Comparison of ENCODE assay signal across 16 mouse cellular contexts in the genomic region with DNA sequence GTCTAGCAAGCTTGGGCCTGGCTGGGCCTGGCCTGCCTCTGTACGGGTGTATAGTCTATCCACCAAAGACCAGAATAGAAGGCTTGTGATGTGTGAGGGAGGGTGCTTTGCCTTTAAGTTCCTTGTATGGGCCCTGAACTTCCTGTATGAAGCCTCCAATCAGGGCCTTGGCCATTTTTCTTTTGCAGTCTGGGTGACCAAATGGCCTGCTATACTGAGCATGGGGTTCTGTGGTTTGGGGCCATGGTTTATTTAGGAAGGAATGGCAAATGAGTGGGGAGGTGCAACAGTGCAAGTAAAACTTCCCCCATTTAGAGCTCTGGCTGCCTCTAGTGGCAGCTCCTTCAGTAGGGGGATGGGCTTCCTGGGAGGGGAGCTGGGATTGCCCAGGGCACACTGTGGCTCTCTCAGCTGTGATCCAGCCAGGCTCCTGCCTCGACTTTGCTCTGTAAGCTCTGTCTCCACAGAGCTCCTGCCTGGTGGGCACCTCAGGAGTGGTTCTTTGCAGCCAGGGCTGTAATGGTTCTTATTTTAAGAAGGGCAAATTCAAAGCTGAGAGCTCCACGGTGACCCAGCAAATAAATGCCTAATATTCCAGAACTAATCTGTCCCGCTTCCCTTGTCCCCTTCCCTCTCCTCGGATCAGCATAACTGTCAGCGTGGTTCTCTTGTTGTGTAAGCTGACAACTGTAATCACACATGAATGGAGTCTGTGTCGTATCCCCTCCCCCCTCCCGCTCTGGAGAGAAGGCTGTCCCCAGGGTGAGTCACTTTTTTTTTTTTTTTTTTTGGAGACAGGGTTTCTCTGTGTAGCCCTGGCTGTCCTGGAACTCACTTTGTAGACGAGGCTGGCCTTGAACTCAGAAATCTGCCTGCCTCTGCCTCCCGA. TPM values are rescaled to one million over a fixed set of nuclear protein-coding genes. Genes with fewer than 3 reads are reported as not detected.
DNase-seq lines count a peak whose midpoint lies in the region; ATAC-seq and TF ChIP-seq lines count a peak whose summit lies in the region.
"Had no signal": no experiment of that assay in that cellular context is flagged by ENCODE, and none has a peak within 500 bp of the region (broad histone marks: within the 10 kb centered on the region; RNA-seq: fewer than 3 reads in every experiment).

No protein-coding gene starts in this region.

- H3K4me3 ChIP-seq in hindbrain, postnatal 0 days (ENCODE audit: low read length) = no peak overlapping the region
- H3K4me3 ChIP-seq in hindbrain, embryonic 13.5 days = no peak overlapping the region
- no peak overlapping the region for H3K4me3 ChIP-seq in midbrain, embryonic 13.5 days (replicated peaks)
- H3K4me3 ChIP-seq in midbrain, embryonic 11.5 days (ENCODE audit: low read depth, low read length) = no peak overlapping the region
- H3K4me3 ChIP-seq in limb, embryonic 13.5 days = no peak overlapping the region
- H3K4me3 ChIP-seq: heart, embryonic 10.5 days; kidney, embryonic 15.5 days; liver, embryonic 12.5 days; neural tube, embryonic 15.5 days had no signal

- DNase-seq in hindbrain, postnatal 0 days (ENCODE audit: low spot score) = no peak
- no peak for DNase-seq in midbrain, embryonic 11.5 days (ENCODE audit: low spot score, missing footprints)
- DNase-seq in right cerebral cortex, postnatal 14 days = no peak
- DNase-seq in spleen, adult 18-20 months = no peak
- DNase-seq: adrenal gland, postnatal 14 days; heart, postnatal 14 days; right cerebral cortex, adult 18-20 months had no signal

- peak; percentile 30; the same call in 1 of the 2 replicates for TF ChIP-seq CTCF in hindbrain, postnatal 0 days (IDR thresholded peaks at IDR 0.05; ENCODE audit: low read depth)

- H3K4me1 ChIP-seq in hindbrain, postnatal 0 days (ENCODE audit: insufficient read depth, low read length) = no peaks in the 10 kb centered on the region
- H3K4me1 ChIP-seq in hindbrain, embryonic 13.5 days (replicated peaks) = peaks cover 18% of the 10 kb centered on the region
- H3K4me1 ChIP-seq in midbrain, embryonic 13.5 days (replicated peaks) = peaks cover 33% of the 10 kb centered on the region
- peaks cover 17% of the 10 kb centered on the region for H3K4me1 ChIP-seq in midbrain, embryonic 11.5 days (ENCODE audit: control insufficient read depth, insufficient read depth, low read length)
- peaks cover 26% of the 10 kb centered on the region for H3K4me1 ChIP-seq in limb, embryonic 13.5 days
- H3K4me1 ChIP-seq: liver, embryonic 12.5 days had no signal

- H3K9me3 ChIP-seq in hindbrain, postnatal 0 days (ENCODE audit: low read length) = no peaks in the 10 kb centered on the region
- H3K9me3 ChIP-seq in hindbrain, embryonic 13.5 days = no peaks in the 10 kb centered on the region
- no peaks in the 10 kb centered on the region for H3K9me3 ChIP-seq in midbrain, embryonic 13.5 days
- no peaks in the 10 kb centered on the region for H3K9me3 ChIP-seq in midbrain, embryonic 11.5 days (ENCODE audit: control insufficient read depth, low read length)
- H3K9me3 ChIP-seq in limb, embryonic 13.5 days = no peaks in the 10 kb centered on the region
- H3K9me3 ChIP-seq: heart, embryonic 10.5 days; kidney, embryonic 15.5 days; liver, embryonic 12.5 days; neural tube, embryonic 15.5 days had no signal

- H3K4me2 ChIP-seq in hindbrain, postnatal 0 days (ENCODE audit: low read depth, low read length) = no peak overlapping the region
- H3K4me2 ChIP-seq in hindbrain, embryonic 13.5 days = no peak overlapping the region
- H3K4me2 ChIP-seq in midbrain, embryonic 13.5 days (replicated peaks) = no peak overlapping the region
- no peak overlapping the region for H3K4me2 ChIP-seq in midbrain, embryonic 11.5 days
- H3K4me2 ChIP-seq in limb, embryonic 13.5 days (replicated peaks) = no peak overlapping the region
- H3K4me2 ChIP-seq: kidney, embryonic 15.5 days; liver, embryonic 12.5 days; neural tube, embryonic 15.5 days had no signal

- H3K9ac ChIP-seq in hindbrain, postnatal 0 days (replicated peaks; ENCODE audit: low read length) = no peak overlapping the region
- no peak overlapping the region for H3K9ac ChIP-seq in hindbrain, embryonic 13.5 days
- no peak overlapping the region for H3K9ac ChIP-seq in midbrain, embryonic 13.5 days (replicated peaks)
- H3K9ac ChIP-seq in midbrain, embryonic 11.5 days (ENCODE audit: low read length) = no peak overlapping the region
- H3K9ac ChIP-seq in limb, embryonic 13.5 days = no peak overlapping the region
- H3K9ac ChIP-seq: kidney, embryonic 15.5 days; liver, embryonic 12.5 days; neural tube, embryonic 15.5 days had no signal

- ATAC-seq in hindbrain, postnatal 0 days = no peak
- ATAC-seq in hindbrain, embryonic 13.5 days (ENCODE audit: low FRiP score) = no peak
- ATAC-seq in midbrain, embryonic 13.5 days = peak; percentile 46; the same call in 1 of the 2 replicates
- ATAC-seq in midbrain, embryonic 11.5 days (ENCODE audit: low FRiP score) = no peak
- peak; percentile 25; the same call in 1 of the 2 replicates for ATAC-seq in limb, embryonic 13.5 days (ENCODE audit: low FRiP score, low read depth)
- ATAC-seq in erythroid progenitor cell, adult 5-6 weeks (replicated peaks; ENCODE audit: low FRiP score, poor library complexity, severe bottlenecking) = no peak
- ATAC-seq: liver, embryonic 12.5 days had no signal

- H3K27me3 ChIP-seq in hindbrain, postnatal 0 days (ENCODE audit: insufficient read depth, low read length) = no peaks in the 10 kb centered on the region
- no peaks in the 10 kb centered on the region for H3K27me3 ChIP-seq in hindbrain, embryonic 13.5 days
- peaks cover 15% of the 10 kb centered on the region; the same call in 1 of the 2 replicates for H3K27me3 ChIP-seq in midbrain, embryonic 13.5 days
- peaks cover 5% of the 10 kb centered on the region for H3K27me3 ChIP-seq in midbrain, embryonic 11.5 days (ENCODE audit: control insufficient read depth, insufficient read depth, low read length)
- H3K27me3 ChIP-seq in limb, embryonic 13.5 days = no peaks in the 10 kb centered on the region
- H3K27me3 ChIP-seq: kidney, embryonic 15.5 days; neural tube, embryonic 15.5 days had no signal

- no peaks in the 10 kb centered on the region for H3K36me3 ChIP-seq in hindbrain, postnatal 0 days (ENCODE audit: insufficient read depth, low read length)
- no peaks in the 10 kb centered on the region for H3K36me3 ChIP-seq in hindbrain, embryonic 13.5 days
- no peaks in the 10 kb centered on the region for H3K36me3 ChIP-seq in midbrain, embryonic 13.5 days
- H3K36me3 ChIP-seq in midbrain, embryonic 11.5 days (ENCODE audit: control insufficient read depth, insufficient read depth, low read length) = no peaks in the 10 kb centered on the region
- H3K36me3 ChIP-seq in limb, embryonic 13.5 days = no peaks in the 10 kb centered on the region
- H3K36me3 ChIP-seq: G1E; heart, embryonic 10.5 days; kidney, embryonic 15.5 days; liver, embryonic 12.5 days; neural tube, embryonic 15.5 days had no signal

- H3K27ac ChIP-seq in hindbrain, postnatal 0 days = no peak overlapping the region
- H3K27ac ChIP-seq in hindbrain, embryonic 13.5 days = no peak overlapping the region
- H3K27ac ChIP-seq in midbrain, embryonic 13.5 days = no peak overlapping the region
- H3K27ac ChIP-seq in midbrain, embryonic 11.5 days (ENCODE audit: low read depth, low read length) = no peak overlapping the region
- no peak overlapping the region for H3K27ac ChIP-seq in limb, embryonic 13.5 days
- H3K27ac ChIP-seq: heart, embryonic 10.5 days; kidney, embryonic 15.5 days; liver, embryonic 12.5 days; neural tube, embryonic 15.5 days had no signal

- WGBS in hindbrain, postnatal 0 days = 55% methylated on average over 10 of the region's 10 CpGs
- 54% methylated on average over 10 of the region's 10 CpGs for WGBS in hindbrain, embryonic 13.5 days
- 43% methylated on average over 10 of the region's 10 CpGs for WGBS in midbrain, embryonic 13.5 days
- WGBS in midbrain, embryonic 11.5 days = 56% methylated on average over 10 of the region's 10 CpGs
- WGBS in limb, embryonic 13.5 days = 63% methylated on average over 10 of the region's 10 CpGs

RNA-seq across cellular contexts. Expression of a gene that starts 38.7 kb away (rescaled TPM):
- total RNA-seq in hindbrain, postnatal 0 days (2014; rRNA removed) = 17.5 and 20.2 TPM in 2 replicates
- polyA plus RNA-seq in hindbrain, postnatal 0 days (2015; fragmentation: Nextera tagmentation; extraction: Ambion mirVana) = 19.2 and 19.9 TPM in 2 replicates
- polyA plus RNA-seq in hindbrain, embryonic 13.5 days (2015; fragmentation: Nextera tagmentation; extraction: Ambion mirVana) = 4.9 and 8.2 TPM in 2 replicates
- 7.4 and 8.0 TPM in 2 replicates for polyA plus RNA-seq in midbrain, embryonic 13.5 days (2015; fragmentation: Nextera tagmentation; extraction: Ambion mirVana)
- polyA plus RNA-seq in midbrain, embryonic 11.5 days (2014; fragmentation: Nextera tagmentation; extraction: Ambion mirVana) = 9.2 and 9.3 TPM in 2 replicates
- 497 and 573 TPM in 2 replicates for polyA plus RNA-seq in limb, embryonic 13.5 days (2015; fragmentation: Nextera tagmentation; extraction: Ambion mirVana)
- 1.1 and 2.9 TPM in 2 replicates for total RNA-seq in erythroid progenitor cell, adult 5-6 weeks (2015; ENCODE audit: low replicate concordance)
- total RNA-seq in erythroid progenitor cell, adult 5-6 weeks (2017; ENCODE audit: low replicate concordance) = 1.9 and 2.6 TPM in 2 replicates
- total RNA-seq: G1E had no signal
- polyA plus RNA-seq: G1E had no signal

Comparison
In these comparisons a context has a peak if more than half of its experiments do, and no peak if none do; other contexts are left out.
1. ATAC-seq: peak in midbrain, embryonic 13.5 days (single experiment) and limb, embryonic 13.5 days (single experiment); none in hindbrain, postnatal 0 days (single experiment), hindbrain, embryonic 13.5 days (single experiment), midbrain, embryonic 11.5 days (single experiment) and erythroid progenitor cell, adult 5-6 weeks (single experiment).
2. RNA of a gene that starts 38.7 kb away (polyA plus RNA-seq): 497 to 573 TPM in limb, embryonic 13.5 days; 19.2 to 19.9 TPM in hindbrain, postnatal 0 days, 9.2 to 9.3 TPM in midbrain, embryonic 11.5 days, 7.4 to 8.0 TPM in midbrain, embryonic 13.5 days and 4.9 to 8.2 TPM in hindbrain, embryonic 13.5 days; every median in the first group is over 10 times any median in the second.